ENCODE assay signal across 8 mouse cellular contexts in genomic region chr10:81430831-81431525, GRCm38 (mm10). TPM values are rescaled to one million over a fixed set of nuclear protein-coding genes. Genes with fewer than 3 reads are reported as not detected.
DNase-seq lines count a peak whose midpoint lies in the region; ATAC-seq lines count a peak whose summit lies in the region.
"Had no signal": no experiment of that assay in that cellular context is flagged by ENCODE, and none has a peak within 500 bp of the region (broad histone marks: within the 10 kb centered on the region; RNA-seq: fewer than 3 reads in every experiment).

No protein-coding gene starts in this region.

- peak overlapping the region; percentile 96 for H3K4me2 ChIP-seq in midbrain, embryonic 11.5 days

- H3K9ac ChIP-seq in midbrain, embryonic 11.5 days (ENCODE audit: low read length), result peak overlapping the region; percentile 89

- peak overlapping the region; percentile 93 for H3K27ac ChIP-seq in forebrain, embryonic 10.5 days
- H3K27ac ChIP-seq in midbrain, embryonic 11.5 days (ENCODE audit: low read depth, low read length), result peak overlapping the region; percentile 67

- peaks cover 84% of the 10 kb centered on the region for H3K27me3 ChIP-seq in forebrain, embryonic 10.5 days (ENCODE audit: poor library complexity, severe bottlenecking)
- H3K27me3 ChIP-seq in midbrain, embryonic 11.5 days (ENCODE audit: control insufficient read depth, insufficient read depth, low read length), result peaks cover 43% of the 10 kb centered on the region

- H3K9me3 ChIP-seq in forebrain, embryonic 10.5 days, result no peaks in the 10 kb centered on the region
- H3K9me3 ChIP-seq in midbrain, embryonic 11.5 days (ENCODE audit: control insufficient read depth, low read length), result no peaks in the 10 kb centered on the region

- H3K4me1 ChIP-seq in forebrain, embryonic 10.5 days, result peaks cover 56% of the 10 kb centered on the region
- H3K4me1 ChIP-seq in midbrain, embryonic 11.5 days (ENCODE audit: control insufficient read depth, insufficient read depth, low read length), result peaks cover 8% of the 10 kb centered on the region

- no peaks in the 10 kb centered on the region for H3K36me3 ChIP-seq in forebrain, embryonic 10.5 days (replicated peaks)
- H3K36me3 ChIP-seq in midbrain, embryonic 11.5 days (ENCODE audit: control insufficient read depth, insufficient read depth, low read length), result no peaks in the 10 kb centered on the region

- ATAC-seq in midbrain, embryonic 11.5 days (ENCODE audit: low FRiP score), result peak; percentile 10; the same call in 1 of the 2 replicates

- DNase-seq in ES-CJ7 (ENCODE audit: low read depth, low spot score), result peak; percentile 16
- peak; percentile 70 for DNase-seq in adrenal gland, postnatal 10 days
- DNase-seq in forebrain, embryonic 10.5 days (ENCODE audit: extremely low spot score, low spot score), result peak; percentile 49
- DNase-seq in heart, postnatal 4 days, result peak; percentile 65
- DNase-seq in layer of hippocampus, postnatal 10 days (ENCODE audit: low spot score in 2 of 2), result peak; percentile 63 to 80
- peak; percentile 85 for DNase-seq in midbrain, embryonic 11.5 days (ENCODE audit: low spot score, missing footprints)
- DNase-seq in spleen, postnatal 4 days (ENCODE audit: low spot score in 2 of 2), result peak; percentile 40 to 79

- peak overlapping the region; percentile 84 for H3K4me3 ChIP-seq in forebrain, embryonic 10.5 days
- peak overlapping the region; percentile 80 for H3K4me3 ChIP-seq in midbrain, embryonic 11.5 days (ENCODE audit: low read depth, low read length)

- 2% methylated on average over 66 of the region's 70 CpGs for WGBS in forebrain, embryonic 10.5 days
- 2% methylated on average over 39 of the region's 70 CpGs for WGBS in midbrain, embryonic 11.5 days

RNA-seq across cellular contexts. Expression of gene Nfic, which starts 24.5 kb away (rescaled TPM):
- total RNA-seq in adrenal gland, postnatal 10 days (2021), result 100 to 1,000 TPM in 1 of 2 experiments, 10 to 100 TPM in 1; 99.9 to 129 TPM
- 7.3 and 8.6 TPM in 2 replicates for polyA plus RNA-seq in forebrain, embryonic 10.5 days (2016; fragmentation: Nextera tagmentation; extraction: Ambion mirVana)
- 100 to 1,000 TPM; 125 to 130 TPM for total RNA-seq in heart, postnatal 4 days (2021)
- total RNA-seq in layer of hippocampus, postnatal 10 days (2021), result 10 to 100 TPM; 51.2 to 55.8 TPM
- polyA plus RNA-seq in midbrain, embryonic 11.5 days (2014; fragmentation: Nextera tagmentation; extraction: Ambion mirVana), result 6.6 and 6.9 TPM in 2 replicates

RNA-seq across cellular contexts. Expression of gene Smim24, which starts 38.1 kb away (rescaled TPM):
- 1 to 10 TPM; 1.2 to 1.6 TPM for total RNA-seq in adrenal gland, postnatal 10 days (2021)
- 1.6 and 1.9 TPM in 2 replicates for polyA plus RNA-seq in forebrain, embryonic 10.5 days (2016; fragmentation: Nextera tagmentation; extraction: Ambion mirVana)
- total RNA-seq in heart, postnatal 4 days (2021), result 1 to 10 TPM; 1.9 to 2.4 TPM
- total RNA-seq in layer of hippocampus, postnatal 10 days (2021), result 1 to 10 TPM; 2.6 to 3.0 TPM
- polyA plus RNA-seq in midbrain, embryonic 11.5 days (2014; fragmentation: Nextera tagmentation; extraction: Ambion mirVana), result 2.3 and 2.7 TPM in 2 replicates

RNA-seq across cellular contexts. Expression of gene Gm48552, which starts 42.2 kb away (rescaled TPM):
- 1 to 10 TPM in 1 of 2 experiments, under 1 TPM in 1; 0.45 to 1.9 TPM for total RNA-seq in adrenal gland, postnatal 10 days (2021)
- 0.78 and 1.4 TPM in 2 replicates for polyA plus RNA-seq in forebrain, embryonic 10.5 days (2016; fragmentation: Nextera tagmentation; extraction: Ambion mirVana)
- under 1 TPM; 0.72 to 0.98 TPM for total RNA-seq in heart, postnatal 4 days (2021)
- 1 to 10 TPM; 1.1 to 3.5 TPM for total RNA-seq in layer of hippocampus, postnatal 10 days (2021)
- 0.20 and 0.47 TPM in 2 replicates for polyA plus RNA-seq in midbrain, embryonic 11.5 days (2014; fragmentation: Nextera tagmentation; extraction: Ambion mirVana)
- total RNA-seq: hematopoietic stem cell, adult 5-6 weeks had no signal

RNA-seq across cellular contexts. Expression of gene Gm48551, which starts 46.7 kb away (rescaled TPM):
- 1 to 10 TPM; 1.1 to 1.6 TPM for total RNA-seq in adrenal gland, postnatal 10 days (2021)
- 2.6 and 3.1 TPM in 2 replicates for polyA plus RNA-seq in forebrain, embryonic 10.5 days (2016; fragmentation: Nextera tagmentation; extraction: Ambion mirVana)
- under 1 TPM; 0.55 to 0.70 TPM for total RNA-seq in heart, postnatal 4 days (2021)
- 1 to 10 TPM; 2.3 to 4.5 TPM for total RNA-seq in layer of hippocampus, postnatal 10 days (2021)
- polyA plus RNA-seq in midbrain, embryonic 11.5 days (2014; fragmentation: Nextera tagmentation; extraction: Ambion mirVana), result 2.7 and 2.9 TPM in 2 replicates

RNA-seq across cellular contexts. Expression of gene Dohh, which starts 46.8 kb away (rescaled TPM):
- 10 to 100 TPM; 52.8 to 54.2 TPM for total RNA-seq in adrenal gland, postnatal 10 days (2021)
- 96.8 and 97.9 TPM in 2 replicates for polyA plus RNA-seq in forebrain, embryonic 10.5 days (2016; fragmentation: Nextera tagmentation; extraction: Ambion mirVana)
- total RNA-seq in heart, postnatal 4 days (2021), result 10 to 100 TPM; 52.9 to 55.9 TPM
- total RNA-seq in layer of hippocampus, postnatal 10 days (2021), result 10 to 100 TPM; 72.0 to 77.3 TPM
- polyA plus RNA-seq in midbrain, embryonic 11.5 days (2014; fragmentation: Nextera tagmentation; extraction: Ambion mirVana), result 43.3 and 53.7 TPM in 2 replicates

Comparison
In these comparisons a context has a peak if more than half of its experiments do, and no peak if none do; other contexts are left out.
1. Peak in every context shown above with its lines: DNase-seq, ATAC-seq, H3K4me3 ChIP-seq and H3K27ac ChIP-seq.
2. DNase-seq: peak in every context shown above with its lines; median percentile 85 in midbrain, embryonic 11.5 days; 72 in layer of hippocampus, postnatal 10 days; 70 in adrenal gland, postnatal 10 days; 65 in heart, postnatal 4 days; 60 in spleen, postnatal 4 days; 49 in forebrain, embryonic 10.5 days; 16 in ES-CJ7.